Mouse (Mus musculus): ENCODE results near the gene Mrpl19. TPM values are rescaled to one million over a fixed set of nuclear protein-coding genes. Genes with fewer than 3 reads are reported as not detected.

The Mrpl19 gene
- polyA plus RNA-seq, 1 experiment from 2014 or later, result 42.6 TPM

GRCm38 (mm10) chr6:81975971-81976621, 10.3 kb upstream of the Mrpl19 start:
- Histone ChIP-seq H3K27ac (ENCODE audit: low read depth, low read length) (no peak overlapping the region), H3K9me3 (ENCODE audit: control insufficient read depth, low read length) (no peaks in the 10 kb centered on the region), H3K4me1 (ENCODE audit: control insufficient read depth, insufficient read depth, low read length) (no peaks in the 10 kb centered on the region), H3K4me2 (ENCODE audit: low read depth, low read length) (no peak overlapping the region), H3K9ac (replicated peaks; ENCODE audit: low read depth, low read length) (no peak overlapping the region), H3K27me3 (ENCODE audit: control insufficient read depth, insufficient read depth, low read length) (no peaks in the 10 kb centered on the region), H3K4me3 (ENCODE audit: low read depth, low read length) (no peak overlapping the region), H3K36me3 (ENCODE audit: control insufficient read depth, insufficient read depth, low read length) (no peaks in the 10 kb centered on the region)
- WGBS, result 36% methylated on average over 7 of the region's 7 CpGs
- peak; percentile 60; the same call in 1 of the 2 replicates for ATAC-seq (ENCODE audit: low read depth)

- 84% methylated on average over 8 of the region's 8 CpGs for WGBS
- no peak overlapping the region for H3K9ac ChIP-seq (replicated peaks; ENCODE audit: low read depth, low read length)
- no peaks in the 10 kb centered on the region for H3K4me1 ChIP-seq (ENCODE audit: control insufficient read depth, insufficient read depth, low read length)
- H3K27me3 ChIP-seq (ENCODE audit: control insufficient read depth, insufficient read depth, low read length), result no peaks in the 10 kb centered on the region
- no peak overlapping the region for H3K4me2 ChIP-seq (ENCODE audit: low read depth, low read length)
- no peaks in the 10 kb centered on the region for H3K36me3 ChIP-seq (ENCODE audit: control insufficient read depth, insufficient read depth, low read length)
- no peaks in the 10 kb centered on the region for H3K9me3 ChIP-seq (ENCODE audit: control insufficient read depth, low read length)
- no peak overlapping the region for H3K4me3 ChIP-seq (ENCODE audit: low read depth, low read length)
- no peak overlapping the region for H3K27ac ChIP-seq (ENCODE audit: low read depth, low read length)
- no peak for ATAC-seq (ENCODE audit: low read depth)
These were observed 6.8 kb upstream of the Mrpl19 start for GRCm38 (mm10) chr6:81972595-81972994.

GRCm38 (mm10) chr6:81971196-81971595, 5.4 kb upstream of the Mrpl19 start:
- H3K4me1 ChIP-seq (ENCODE audit: control insufficient read depth, insufficient read depth, low read length), result no peaks in the 10 kb centered on the region
- WGBS, result 94% methylated on average over 7 of the region's 7 CpGs
- H3K4me3 ChIP-seq (ENCODE audit: low read depth, low read length), result no peak overlapping the region
- H3K36me3 ChIP-seq (ENCODE audit: control insufficient read depth, insufficient read depth, low read length), result no peaks in the 10 kb centered on the region
- no peak overlapping the region for H3K4me2 ChIP-seq (ENCODE audit: low read depth, low read length)
- no peak for ATAC-seq (ENCODE audit: low read depth)
- H3K9me3 ChIP-seq (ENCODE audit: control insufficient read depth, low read length), result no peaks in the 10 kb centered on the region
- H3K9ac ChIP-seq (replicated peaks; ENCODE audit: low read depth, low read length), result no peak overlapping the region
- no peak overlapping the region for H3K27ac ChIP-seq (ENCODE audit: low read depth, low read length)
- H3K27me3 ChIP-seq (ENCODE audit: control insufficient read depth, insufficient read depth, low read length), result no peaks in the 10 kb centered on the region

- H3K9ac ChIP-seq (replicated peaks; ENCODE audit: low read depth, low read length), result no peak overlapping the region
- ATAC-seq (ENCODE audit: low read depth), result peak; percentile 76
These were observed 348 bp upstream of the Mrpl19 start for GRCm38 (mm10) chr6:81966068-81966544.

GRCm38 (mm10) chr6:81960284-81960683, 5.5 kb downstream of the Mrpl19 start:
- Histone ChIP-seq H3K9ac (replicated peaks; ENCODE audit: low read depth, low read length) (no peak overlapping the region), H3K27me3 (ENCODE audit: control insufficient read depth, insufficient read depth, low read length) (no peaks in the 10 kb centered on the region), H3K4me1 (ENCODE audit: control insufficient read depth, insufficient read depth, low read length) (peaks cover 8% of the 10 kb centered on the region), H3K36me3 (ENCODE audit: control insufficient read depth, insufficient read depth, low read length) (peaks cover 52% of the 10 kb centered on the region), H3K4me2 (ENCODE audit: low read depth, low read length) (no peak overlapping the region), H3K4me3 (ENCODE audit: low read depth, low read length) (no peak overlapping the region), H3K9me3 (ENCODE audit: control insufficient read depth, low read length) (no peaks in the 10 kb centered on the region), H3K27ac (ENCODE audit: low read depth, low read length) (no peak overlapping the region)
- no peak for ATAC-seq (ENCODE audit: low read depth)
- 93% methylated on average over 1 of the region's 1 CpGs for WGBS

More at GRCm38 (mm10) chr6:81966068-81966544, 348 bp upstream of the Mrpl19 start:
- Histone ChIP-seq H3K4me1 (ENCODE audit: control insufficient read depth, insufficient read depth, low read length) (peaks cover 8% of the 10 kb centered on the region), H3K27ac (ENCODE audit: low read depth, low read length) (no peak overlapping the region), H3K36me3 (ENCODE audit: control insufficient read depth, insufficient read depth, low read length) (peaks cover 15% of the 10 kb centered on the region), H3K4me3 (ENCODE audit: low read depth, low read length) (peak overlapping the region; percentile 90), H3K27me3 (ENCODE audit: control insufficient read depth, insufficient read depth, low read length) (no peaks in the 10 kb centered on the region), H3K9me3 (ENCODE audit: control insufficient read depth, low read length) (no peaks in the 10 kb centered on the region), H3K4me2 (ENCODE audit: low read depth, low read length) (peak overlapping the region; percentile 79)
- 58% methylated on average over 2 of the region's 2 CpGs for WGBS

- H3K27me3 ChIP-seq (ENCODE audit: control insufficient read depth, insufficient read depth, low read length), result no peaks in the 10 kb centered on the region
- WGBS, result 94% methylated on average over 8 of the region's 8 CpGs
- H3K9ac ChIP-seq (replicated peaks; ENCODE audit: low read depth, low read length), result no peak overlapping the region
- peaks cover 52% of the 10 kb centered on the region for H3K36me3 ChIP-seq (ENCODE audit: control insufficient read depth, insufficient read depth, low read length)
- H3K4me2 ChIP-seq (ENCODE audit: low read depth, low read length), result no peak overlapping the region
- peaks cover 4% of the 10 kb centered on the region for H3K4me1 ChIP-seq (ENCODE audit: control insufficient read depth, insufficient read depth, low read length)
- no peaks in the 10 kb centered on the region for H3K9me3 ChIP-seq (ENCODE audit: control insufficient read depth, low read length)
- H3K27ac ChIP-seq (ENCODE audit: low read depth, low read length), result no peak overlapping the region
- no peak for ATAC-seq (ENCODE audit: low read depth)
- H3K4me3 ChIP-seq (ENCODE audit: low read depth, low read length), result no peak overlapping the region
These were observed 5.9 kb downstream of the Mrpl19 start for GRCm38 (mm10) chr6:81959866-81960265.

GRCm38 (mm10) chr6:81957992-81958391, 7.8 kb downstream of the Mrpl19 start:
- ATAC-seq (ENCODE audit: low read depth), result no peak

GRCm38 (mm10) chr6:81956399-81956798, 9.4 kb downstream of the Mrpl19 start:
- no peaks in the 10 kb centered on the region for H3K9me3 ChIP-seq (ENCODE audit: control insufficient read depth, low read length)
- no peak overlapping the region for H3K27ac ChIP-seq (ENCODE audit: low read depth, low read length)
- ATAC-seq (ENCODE audit: low read depth), result no peak
- H3K9ac ChIP-seq (replicated peaks; ENCODE audit: low read depth, low read length), result no peak overlapping the region
- H3K4me1 ChIP-seq (ENCODE audit: control insufficient read depth, insufficient read depth, low read length), result no peaks in the 10 kb centered on the region
- 88% methylated on average over 4 of the region's 4 CpGs for WGBS
- peaks cover 57% of the 10 kb centered on the region for H3K36me3 ChIP-seq (ENCODE audit: control insufficient read depth, insufficient read depth, low read length)
- no peaks in the 10 kb centered on the region for H3K27me3 ChIP-seq (ENCODE audit: control insufficient read depth, insufficient read depth, low read length)
- no peak overlapping the region for H3K4me2 ChIP-seq (ENCODE audit: low read depth, low read length)
- H3K4me3 ChIP-seq (ENCODE audit: low read depth, low read length), result no peak overlapping the region

More at GRCm38 (mm10) chr6:81957992-81958391, 7.8 kb downstream of the Mrpl19 start:
- no peaks in the 10 kb centered on the region for H3K27me3 ChIP-seq (ENCODE audit: control insufficient read depth, insufficient read depth, low read length)
- H3K4me1 ChIP-seq (ENCODE audit: control insufficient read depth, insufficient read depth, low read length), result no peaks in the 10 kb centered on the region
- no peak overlapping the region for H3K4me2 ChIP-seq (ENCODE audit: low read depth, low read length)
- no peaks in the 10 kb centered on the region for H3K9me3 ChIP-seq (ENCODE audit: control insufficient read depth, low read length)
- no peak overlapping the region for H3K9ac ChIP-seq (replicated peaks; ENCODE audit: low read depth, low read length)
- H3K36me3 ChIP-seq (ENCODE audit: control insufficient read depth, insufficient read depth, low read length), result peaks cover 54% of the 10 kb centered on the region
- no peak overlapping the region for H3K4me3 ChIP-seq (ENCODE audit: low read depth, low read length)
- WGBS, result 94% methylated on average over 11 of the region's 11 CpGs
- no peak overlapping the region for H3K27ac ChIP-seq (ENCODE audit: low read depth, low read length)

- no peak for ATAC-seq (ENCODE audit: low read depth)
- H3K36me3 ChIP-seq (ENCODE audit: control insufficient read depth, insufficient read depth, low read length), result peaks cover 59% of the 10 kb centered on the region
These were observed 10.6 kb downstream of the Mrpl19 start for GRCm38 (mm10) chr6:81955133-81955532.

More at GRCm38 (mm10) chr6:81955133-81955532, 10.6 kb downstream of the Mrpl19 start:
- Histone ChIP-seq H3K27ac (ENCODE audit: low read depth, low read length) (no peak overlapping the region), H3K9ac (replicated peaks; ENCODE audit: low read depth, low read length) (no peak overlapping the region), H3K4me3 (ENCODE audit: low read depth, low read length) (no peak overlapping the region), H3K9me3 (ENCODE audit: control insufficient read depth, low read length) (no peaks in the 10 kb centered on the region), H3K27me3 (ENCODE audit: control insufficient read depth, insufficient read depth, low read length) (no peaks in the 10 kb centered on the region), H3K4me1 (ENCODE audit: control insufficient read depth, insufficient read depth, low read length) (no peaks in the 10 kb centered on the region), H3K4me2 (ENCODE audit: low read depth, low read length) (no peak overlapping the region)
- 95% methylated on average over 5 of the region's 5 CpGs for WGBS

Data from neural tube, embryonic 14.5 days (tissue).